Mouse (Mus musculus) forebrain, embryonic 13.5 days (tissue): ENCODE results near the gene Atxn7l2. TPM values are rescaled to one million over a fixed set of nuclear protein-coding genes. Genes with fewer than 3 reads are reported as not detected.
A peak's percentile ranks its signal among the peaks of the same experiment; 100 is the strongest.

Experiments
- ATAC-seq: fragments of 200-750 bp; cut with Nextera tagmentation; 2 replicates; pipeline ENCODE4 v1.8.0; 2017
- H3K27ac ChIP-seq: fragments of 300-500 bp; sonication (generic); 2 replicates; pipeline ENCODE4 v1.5.1; 2015; ENCODE audit warnings: inconsistent platforms, mild to moderate bottlenecking, moderate library complexity
- H3K27me3 ChIP-seq: fragments of 300-500 bp; sonication (generic); 2 replicates; pipeline ENCODE4 v1.6.1; 2015; ENCODE audit warnings: mild to moderate bottlenecking, inconsistent platforms
- H3K36me3 ChIP-seq: fragments of 300-500 bp; sonication (generic); 2 replicates; pipeline ENCODE4 v1.6.1; 2015; ENCODE audit warnings: mild to moderate bottlenecking, inconsistent platforms; ENCODE audit not compliant: poor library complexity, severe bottlenecking
- H3K4me1 ChIP-seq: fragments of 300-500 bp; sonication (generic); 2 replicates; pipeline ENCODE4 v1.6.1; 2015; ENCODE audit warnings: inconsistent platforms
- H3K4me2 ChIP-seq: fragments of 300-500 bp; sonication (generic); 2 replicates; pipeline ENCODE4 v1.6.1; 2015; ENCODE audit warnings: inconsistent platforms, mild to moderate bottlenecking, moderate library complexity
- H3K4me3 ChIP-seq: fragments of 300-500 bp; sonication (generic); 2 replicates; pipeline ENCODE4 v1.5.1; 2015; ENCODE audit warnings: mild to moderate bottlenecking, inconsistent platforms
- H3K9ac ChIP-seq: fragments of 300-500 bp; sonication (generic); 2 replicates; pipeline ENCODE4 v1.6.1; 2015; ENCODE audit warnings: mild to moderate bottlenecking, inconsistent platforms
- H3K9me3 ChIP-seq: fragments of 300-500 bp; sonication (generic); replicated peaks from 2 replicates; pipeline ENCODE4 v1.6.1; 2016; ENCODE audit warnings: inconsistent platforms
- WGBS: fragments of 180-500 bp; shearing (Covaris S2); methylation state at CpG from one replicate; pipeline ENCODE4 v1.1.7; 2015; 5-methylcytosine and 5-hydroxymethylcytosine counted together
- polyA plus RNA-seq: library from polyadenylated mRNA; unstranded; fragments of >200 nt; fragmentation: Nextera tagmentation; extraction: Ambion mirVana; gene quantifications from 2 replicates; pipeline ENCODE4 v1.2.1, GENCODE M21; 2015

Atxn7l2 gene
- polyA plus RNA-seq, 1 experiment from 2014 or later: 29.0 TPM

DNA sequence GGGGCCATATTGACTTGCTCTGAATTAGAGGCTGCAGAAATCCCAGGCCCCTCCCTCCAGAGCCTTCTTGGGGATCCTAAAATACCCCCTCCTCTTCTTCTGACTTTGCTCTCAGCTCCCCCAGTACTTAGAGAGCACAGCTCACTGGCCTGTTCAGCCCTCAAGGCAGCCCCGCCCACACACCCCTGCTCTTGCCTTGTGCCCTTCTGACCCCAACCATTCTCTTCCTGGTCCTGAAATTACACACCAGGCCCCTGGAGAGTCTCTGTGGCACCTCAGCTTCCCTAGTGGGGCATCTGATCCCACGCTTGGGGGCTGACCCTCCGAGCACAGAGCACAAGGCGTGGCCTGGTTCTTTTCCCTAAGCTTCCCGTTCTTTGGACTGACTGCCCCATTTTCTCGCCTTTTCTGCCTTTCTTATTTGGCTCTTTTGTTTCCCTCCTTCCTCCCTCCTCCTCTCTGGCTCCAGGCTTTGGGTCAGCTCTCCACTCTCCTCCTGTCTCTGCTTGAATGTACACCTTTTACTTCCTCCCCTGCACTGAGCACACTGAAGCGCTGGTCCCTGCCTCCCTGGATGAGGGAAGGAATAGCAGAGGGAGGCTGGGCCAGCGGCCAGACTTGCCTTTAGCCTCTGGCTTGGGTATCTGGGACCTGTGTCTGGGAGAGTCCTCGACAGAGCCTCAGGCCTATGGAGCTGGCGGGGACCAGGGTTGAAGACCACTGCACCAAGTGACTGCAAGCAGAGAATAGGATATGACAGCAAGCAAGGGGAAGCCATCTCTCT lies 45.0 kb downstream of the Atxn7l2 start:
- H3K4me3 ChIP-seq: no peak overlapping the region
- 0 out of 2 replicates have a peak overlapping the region, but pooled peaks have one; percentile 26 for H3K9ac ChIP-seq
- peak; percentile 22 for ATAC-seq
- H3K4me1 ChIP-seq: peaks cover 44% of the 10 kb centered on the region
- no peaks in the 10 kb centered on the region for H3K9me3 ChIP-seq
- H3K27ac ChIP-seq: peak overlapping the region; percentile 58
- WGBS: 19% methylated on average over 10 of the region's 10 CpGs
- H3K36me3 ChIP-seq: no peaks in the 10 kb centered on the region
- peak overlapping the region; percentile 53 for H3K4me2 ChIP-seq
- H3K27me3 ChIP-seq: no peaks in the 10 kb centered on the region

- Histone ChIP-seq H3K36me3 (no peaks in the 10 kb centered on the region), H3K27ac (no peak overlapping the region), H3K4me2 (peak overlapping the region; percentile 53), H3K4me1 (peaks cover 44% of the 10 kb centered on the region), H3K27me3 (no peaks in the 10 kb centered on the region), H3K9ac (peak overlapping the region; percentile 50), H3K4me3 (peak overlapping the region; percentile 17), H3K9me3 (no peaks in the 10 kb centered on the region)
- WGBS: 17% methylated on average over 9 of the region's 9 CpGs
- ATAC-seq: peak; percentile 66
These were observed 45.9 kb downstream of the Atxn7l2 start for GRCm38 (mm10) chr3:108164807-108165206.

- ATAC-seq: no peak
- H3K9me3 ChIP-seq: no peaks in the 10 kb centered on the region
- H3K27me3 ChIP-seq: no peaks in the 10 kb centered on the region
- no peak overlapping the region for H3K4me2 ChIP-seq
- H3K36me3 ChIP-seq: no peaks in the 10 kb centered on the region
- 67% methylated on average over 5 of the region's 5 CpGs for WGBS
- no peak overlapping the region for H3K4me3 ChIP-seq
- H3K9ac ChIP-seq: no peak overlapping the region
- peaks cover 40% of the 10 kb centered on the region for H3K4me1 ChIP-seq
- no peak overlapping the region for H3K27ac ChIP-seq
These were observed 46.6 kb downstream of the Atxn7l2 start for GRCm38 (mm10) chr3:108164091-108164490.

DNA sequence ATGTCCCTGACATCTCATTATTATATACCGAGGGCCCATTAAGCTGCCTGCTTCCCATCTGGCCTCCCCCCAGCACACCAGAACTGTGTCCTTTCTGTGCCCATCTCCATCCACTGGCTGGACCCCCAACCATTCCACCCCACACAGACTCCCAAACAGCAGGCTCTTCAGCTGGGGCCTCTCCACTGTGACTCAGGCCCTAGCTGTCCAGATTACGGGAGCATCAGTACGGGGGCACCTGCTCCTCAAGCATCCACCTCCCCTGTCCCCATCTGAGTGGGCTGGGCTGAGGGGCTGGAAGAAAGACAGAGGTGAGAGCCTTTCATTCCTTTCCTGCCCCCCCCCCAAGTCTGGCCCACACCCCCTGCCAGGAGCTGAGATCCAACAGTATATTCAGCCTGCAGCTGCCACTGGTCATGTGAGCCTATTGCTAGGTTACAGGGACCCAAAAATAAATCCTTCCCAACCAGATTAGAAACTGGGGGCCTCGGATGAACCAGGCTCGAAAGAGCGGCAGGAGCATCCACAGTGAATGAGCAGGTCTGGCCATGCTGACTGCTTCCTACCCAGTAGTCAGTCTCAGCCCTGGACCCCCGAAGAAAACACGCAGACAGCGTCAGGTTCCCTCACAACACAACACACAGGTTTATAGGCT lies 52.2 kb downstream of the Atxn7l2 start:
- Histone ChIP-seq H3K4me3 (no peak overlapping the region), H3K4me1 (peaks cover 16% of the 10 kb centered on the region), H3K27me3 (no peaks in the 10 kb centered on the region), H3K9me3 (no peaks in the 10 kb centered on the region), H3K36me3 (no peaks in the 10 kb centered on the region), H3K27ac (no peak overlapping the region), H3K9ac (peak overlapping the region; percentile 21; the same call in 1 of the 2 replicates), H3K4me2 (no peak overlapping the region)
- 36% methylated on average over 9 of the region's 9 CpGs for WGBS
- peak; percentile 32; the same call in 1 of the 2 replicates for ATAC-seq

DNA sequence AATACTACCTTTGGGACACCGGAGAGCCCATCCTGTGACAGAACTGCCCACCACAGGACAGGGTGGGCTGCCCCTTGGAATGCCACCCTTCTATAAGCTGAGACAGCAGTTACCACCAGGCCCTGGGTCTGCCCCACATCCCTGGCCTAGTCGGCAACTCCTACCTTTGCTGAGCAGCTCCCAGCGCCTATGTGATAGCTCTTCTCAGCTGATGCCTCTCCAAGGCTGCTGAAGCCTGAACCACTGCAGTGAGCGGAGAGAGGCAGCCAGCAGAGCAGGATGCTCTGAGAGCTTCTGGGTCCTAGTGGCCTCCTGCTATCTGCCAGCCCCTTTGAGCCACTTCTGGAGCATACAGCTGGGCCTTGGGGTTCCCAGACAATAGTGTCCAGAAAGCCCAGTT lies 56.1 kb downstream of the Atxn7l2 start, which contains the start of gene Gpr61:
TSS of gene Gpr61 (minus strand) at position 227 of the 400 bp plus-strand sequence.
- H3K4me2 ChIP-seq: 0 out of 2 replicates have a peak within 1 kb of the TSS, but pooled peaks have one; percentile 19

GRCm38 (mm10) chr3:108152290-108152689 lies 58.4 kb downstream of the Atxn7l2 start:
- Histone ChIP-seq H3K4me2 (no peak overlapping the region), H3K9me3 (no peaks in the 10 kb centered on the region), H3K4me3 (no peak overlapping the region), H3K4me1 (peaks cover 13% of the 10 kb centered on the region; the same call in 1 of the 2 replicates), H3K27me3 (no peaks in the 10 kb centered on the region), H3K27ac (no peak overlapping the region), H3K36me3 (no peaks in the 10 kb centered on the region), H3K9ac (no peak overlapping the region)
- WGBS: 79% methylated on average over 3 of the region's 3 CpGs
- no peak for ATAC-seq

More for the DNA sequence above, 56.1 kb downstream of the Atxn7l2 start, which contains the start of gene Gpr61:
- 40% methylated on average over 4 of the region's 4 CpGs for WGBS
- Histone ChIP-seq H3K4me1 (peaks cover 16% of the 10 kb centered on the region), H3K9me3 (no peaks in the 10 kb centered on the region), H3K27me3 (no peaks in the 10 kb centered on the region), H3K27ac (peak within 1 kb of the TSS; percentile 35; the same call in 1 of the 2 replicates), H3K9ac (peak within 1 kb of the TSS; percentile 48), H3K4me3 (0 out of 2 replicates have a peak within 1 kb of the TSS, but pooled peaks have one; percentile 2), H3K36me3 (no peaks in the 10 kb centered on the region)
- no peak for ATAC-seq

Other genes starting within 250 kb of the Atxn7l2 start
- 0.14 and 0.26 TPM in 2 replicates for gene Gstm3, start 241.7 kb downstream of the Atxn7l2 start, polyA plus RNA-seq
- gene Gstm2, start 224.5 kb downstream of the Atxn7l2 start, polyA plus RNA-seq: 2.8 and 3.6 TPM in 2 replicates
- gene Gstm1, start 193.0 kb downstream of the Atxn7l2 start, polyA plus RNA-seq: 27.5 and 28.4 TPM in 2 replicates
- 10.8 and 11.4 TPM in 2 replicates for gene Gstm4, start 166.0 kb downstream of the Atxn7l2 start, polyA plus RNA-seq
- gene Ampd2, start 124.3 kb downstream of the Atxn7l2 start, polyA plus RNA-seq: 38.6 and 45.3 TPM in 2 replicates
- 0.44 and 0.57 TPM in 2 replicates for gene Gnat2, start 118.1 kb downstream of the Atxn7l2 start, polyA plus RNA-seq
- gene Gnai3, start 64.8 kb downstream of the Atxn7l2 start, polyA plus RNA-seq: 173 and 180 TPM in 2 replicates
- gene Gpr61, start 56.1 kb downstream of the Atxn7l2 start, polyA plus RNA-seq: 0.98 and 1.0 TPM in 2 replicates
- gene Amigo1, start 24.6 kb downstream of the Atxn7l2 start, polyA plus RNA-seq: 6.4 and 8.1 TPM in 2 replicates
- 3.6 and 4.7 TPM in 2 replicates for gene Cyb561d1, start 9.7 kb downstream of the Atxn7l2 start, polyA plus RNA-seq
- gene Sypl2, start 15.7 kb upstream of the Atxn7l2 start, polyA plus RNA-seq: 2.5 TPM in 2 replicates
- 298 and 305 TPM in 2 replicates for gene Psma5, start 46.0 kb upstream of the Atxn7l2 start, polyA plus RNA-seq
- gene Sort1, start 73.1 kb upstream of the Atxn7l2 start, polyA plus RNA-seq: 13.5 and 13.9 TPM in 2 replicates
- not detected in 2 replicates for gene Mybphl, start 154.0 kb upstream of the Atxn7l2 start, polyA plus RNA-seq
- 68.6 and 68.9 TPM in 2 replicates for gene Psrc1, start 172.9 kb upstream of the Atxn7l2 start, polyA plus RNA-seq
- 45.3 and 56.9 TPM in 2 replicates for gene Celsr2, start 204.6 kb upstream of the Atxn7l2 start, polyA plus RNA-seq
- gene Sars, start 234.3 kb upstream of the Atxn7l2 start, polyA plus RNA-seq: 196 and 205 TPM in 2 replicates